Mouse (Mus musculus) heart, embryonic 11.5 days (tissue): Measurements from ENCODE around the gene Wdr5. TPM values are rescaled to one million over a fixed set of nuclear protein-coding genes. Genes with fewer than 3 reads are reported as not detected.
"Not testable (repeated sequence)": the region's sequence is repeated elsewhere in the genome, so short reads cannot be mapped to it uniquely, and the experiment has no call there.

ENCODE experiments used
- ATAC-seq: fragments of 200-750 bp; cut with Nextera tagmentation; replicated peaks from 2 replicates; pipeline ENCODE4 v1.8.0; 2017; ENCODE audit warnings: moderate library complexity; ENCODE audit not compliant: insufficient number of reproducible peaks, low FRiP score, low TSS enrichment
- H3K27ac ChIP-seq: fragments of 300-500 bp; sonication (generic); 2 replicates; pipeline ENCODE4 v1.5.1; 2014; ENCODE audit warnings: mild to moderate bottlenecking, low read depth, low read length
- H3K27me3 ChIP-seq: fragments of 300-500 bp; sonication (generic); 2 replicates; pipeline ENCODE4 v1.6.1; 2014; ENCODE audit warnings: mild to moderate bottlenecking, low read length, mixed read lengths; ENCODE audit not compliant: control insufficient read depth, insufficient read depth
- H3K36me3 ChIP-seq: fragments of 300-500 bp; sonication (generic); 2 replicates; pipeline ENCODE4 v1.6.1; 2014; ENCODE audit warnings: mild to moderate bottlenecking, low read length, moderate library complexity, mixed read lengths; ENCODE audit not compliant: control insufficient read depth, insufficient read depth
- H3K4me1 ChIP-seq: fragments of 300-500 bp; sonication (generic); 2 replicates; pipeline ENCODE4 v1.6.1; 2014; ENCODE audit warnings: low read length; ENCODE audit not compliant: control insufficient read depth, insufficient read depth
- H3K4me2 ChIP-seq: fragments of 300-500 bp; sonication (generic); 2 replicates; pipeline ENCODE4 v1.6.1; 2014; ENCODE audit warnings: mild to moderate bottlenecking, moderate library complexity
- H3K4me3 ChIP-seq: fragments of 300-500 bp; sonication (generic); 2 replicates; pipeline ENCODE4 v1.5.1; 2014; ENCODE audit warnings: low read depth, low read length
- H3K9ac ChIP-seq: fragments of 300-500 bp; sonication (generic); 2 replicates; pipeline ENCODE4 v1.6.1; 2014; ENCODE audit warnings: mild to moderate bottlenecking, low read depth, low read length, moderate library complexity
- H3K9me3 ChIP-seq: fragments of 300-500 bp; sonication (generic); replicated peaks from 2 replicates; pipeline ENCODE4 v1.6.1; 2016; ENCODE audit warnings: low read length; ENCODE audit not compliant: control insufficient read depth
- WGBS: fragments of 180-500 bp; shearing (Covaris S2); extraction: QIAGEN DNeasy Blood & Tissue Kit; methylation state at CpG from one replicate; pipeline ENCODE4 v1.1.7; 2014; ENCODE audit not compliant: insufficient replicate concordance; 5-methylcytosine and 5-hydroxymethylcytosine counted together
- polyA plus RNA-seq: library from polyadenylated mRNA; unstranded; fragments of >200 nt; fragmentation: Nextera tagmentation; extraction: Ambion mirVana; gene quantifications from 2 replicates; pipeline ENCODE4 v1.2.1, GENCODE M21; 2014

Gene Wdr5
- polyA plus RNA-seq, 1 experiment from 2014 or later, result 37.2 TPM

DNA sequence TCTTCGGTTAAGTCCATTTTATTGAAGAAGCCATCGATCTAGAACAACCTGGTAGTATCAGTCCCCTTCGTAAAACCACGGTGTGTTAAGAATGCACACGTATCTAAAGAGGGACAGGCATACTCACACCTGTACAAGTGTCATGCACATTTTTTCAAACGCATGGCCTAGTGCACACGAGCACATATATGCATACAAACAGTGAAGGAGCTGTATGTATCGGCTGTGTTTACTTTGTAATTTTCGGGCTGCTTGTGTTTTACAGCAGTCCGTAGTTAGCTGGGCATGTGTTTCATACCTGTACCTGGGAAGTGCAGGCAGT, 25.5 kb downstream of the Wdr5 start:
- Histone ChIP-seq H3K36me3 (peaks cover 4% of the 10 kb centered on the region; the same call in 1 of the 2 replicates), H3K9me3 (no peaks in the 10 kb centered on the region), H3K27ac (peak overlapping the region; percentile 78), H3K4me1 (peaks cover 11% of the 10 kb centered on the region), H3K9ac (peak overlapping the region; percentile 79), H3K4me3 (peak overlapping the region; percentile 48), H3K27me3 (no peaks in the 10 kb centered on the region), H3K4me2 (peak overlapping the region; percentile 81)
- 29% methylated on average over 10 of the region's 10 CpGs for WGBS
- ATAC-seq, result 0 out of 2 replicates have a peak, but pooled peaks have one; percentile 18

- no peaks in the 10 kb centered on the region for H3K9me3 ChIP-seq
- no peak overlapping the region for H3K4me3 ChIP-seq
- peaks cover 11% of the 10 kb centered on the region for H3K4me1 ChIP-seq
- H3K27me3 ChIP-seq, result no peaks in the 10 kb centered on the region
- H3K27ac ChIP-seq, result 0 out of 2 replicates have a peak overlapping the region, but pooled peaks have one; percentile 78
- ATAC-seq, result no peak
- peak overlapping the region; percentile 81 for H3K4me2 ChIP-seq
- 88% methylated on average over 3 of the region's 3 CpGs for WGBS
- H3K9ac ChIP-seq, result peak overlapping the region; percentile 64; the same call in 1 of the 2 replicates
- H3K36me3 ChIP-seq, result no peaks in the 10 kb centered on the region
Observed at GRCm38 (mm10) chr2:27541225-27541624, 26.3 kb downstream of the Wdr5 start.

- no peak overlapping the region for H3K27ac ChIP-seq
- WGBS, result 82% methylated on average over 6 of the region's 6 CpGs
- no peak for ATAC-seq
- peaks cover 11% of the 10 kb centered on the region for H3K4me1 ChIP-seq
- H3K27me3 ChIP-seq, result no peaks in the 10 kb centered on the region
- no peak overlapping the region for H3K4me2 ChIP-seq
- no peak overlapping the region for H3K4me3 ChIP-seq
- H3K9ac ChIP-seq, result no peak overlapping the region
- no peaks in the 10 kb centered on the region for H3K9me3 ChIP-seq
- no peaks in the 10 kb centered on the region for H3K36me3 ChIP-seq
Observed at GRCm38 (mm10) chr2:27544613-27545012, 29.7 kb downstream of the Wdr5 start.

DNA sequence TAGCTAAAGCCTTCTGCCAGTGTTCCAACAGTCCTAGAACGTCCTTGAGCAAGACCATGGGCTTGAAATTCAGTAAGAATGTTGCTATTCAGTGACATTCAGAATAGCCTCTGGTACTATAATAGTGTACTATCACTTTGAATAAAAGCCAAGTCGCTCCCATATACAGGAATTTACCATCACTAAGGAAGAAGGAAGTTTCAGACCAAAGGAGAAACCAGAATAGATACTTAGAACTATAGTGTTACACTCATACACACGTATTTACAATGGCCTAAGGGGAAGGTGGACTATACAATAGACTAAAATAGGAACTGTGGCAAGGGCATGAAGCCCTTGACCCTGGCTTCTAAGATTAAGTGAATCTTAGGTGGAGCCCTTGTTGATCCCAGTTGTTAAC, 30.6 kb downstream of the Wdr5 start:
- not testable (repeated sequence) for H3K36me3 ChIP-seq, H3K4me2 ChIP-seq, ATAC-seq, H3K27ac ChIP-seq, H3K4me3 ChIP-seq, H3K27me3 ChIP-seq, H3K9ac ChIP-seq, H3K4me1 ChIP-seq, H3K9me3 ChIP-seq
- 78% methylated on average over 3 of the region's 3 CpGs for WGBS

- not testable (repeated sequence) for H3K36me3 ChIP-seq, H3K4me1 ChIP-seq, H3K27ac ChIP-seq, H3K9ac ChIP-seq, H3K9me3 ChIP-seq, H3K4me3 ChIP-seq, ATAC-seq, H3K4me2 ChIP-seq, H3K27me3 ChIP-seq
- 90% methylated on average over 8 of the region's 8 CpGs for WGBS
Observed at GRCm38 (mm10) chr2:27546041-27546440, 31.1 kb downstream of the Wdr5 start.

DNA sequence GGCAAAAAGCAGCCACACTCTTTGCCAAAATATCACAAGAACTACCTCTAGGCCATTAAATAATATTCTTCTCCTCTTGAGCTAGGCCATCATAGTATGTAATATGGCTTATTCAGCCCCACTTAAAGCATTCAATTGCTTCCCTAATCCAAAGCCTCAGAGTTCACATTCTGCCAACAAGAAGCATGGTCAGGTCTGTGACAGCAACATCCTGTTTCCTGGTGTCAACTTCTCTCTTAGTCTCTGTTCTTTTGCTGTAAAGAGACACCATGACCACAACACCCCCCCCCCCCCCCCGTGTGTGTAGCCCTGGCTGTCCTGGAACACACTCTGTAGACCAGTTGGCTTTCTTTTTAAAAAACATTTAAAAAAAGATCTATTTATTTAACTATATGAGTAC, 32.4 kb downstream of the Wdr5 start:
- Histone ChIP-seq H3K36me3 (no peaks in the 10 kb centered on the region), H3K4me1 (no peaks in the 10 kb centered on the region), H3K9me3 (no peaks in the 10 kb centered on the region), H3K27ac (no peak overlapping the region), H3K4me2 (no peak overlapping the region), H3K27me3 (no peaks in the 10 kb centered on the region), H3K9ac (no peak overlapping the region), H3K4me3 (no peak overlapping the region)
- ATAC-seq, result no peak
- WGBS, result 50% methylated on average over 1 of the region's 1 CpGs

DNA sequence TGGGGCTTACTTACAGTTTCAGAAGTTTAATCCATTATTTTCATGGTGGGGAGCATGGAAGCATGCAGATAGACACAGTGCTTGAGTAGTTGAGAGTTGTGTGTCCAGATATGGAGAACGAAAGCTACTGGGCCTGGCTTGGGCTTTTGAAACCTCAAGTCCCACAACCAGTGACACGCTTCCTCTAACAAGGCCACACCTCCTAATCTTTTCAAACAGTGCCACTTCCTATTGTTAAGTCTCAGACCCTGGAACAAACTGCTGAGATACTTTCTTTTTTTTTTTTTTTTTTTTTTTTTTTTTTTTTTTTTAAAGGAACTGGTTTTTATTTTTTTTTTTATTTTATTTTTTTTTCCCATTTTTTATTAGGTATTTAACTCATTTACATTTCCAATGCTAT, 33.0 kb downstream of the Wdr5 start:
- no peak overlapping the region for H3K4me2 ChIP-seq
- ATAC-seq, result no peak
- WGBS, result 90% methylated on average over 2 of the region's 2 CpGs
- H3K27me3 ChIP-seq, result no peaks in the 10 kb centered on the region
- H3K4me1 ChIP-seq, result no peaks in the 10 kb centered on the region
- no peaks in the 10 kb centered on the region for H3K9me3 ChIP-seq
- H3K4me3 ChIP-seq, result no peak overlapping the region
- H3K9ac ChIP-seq, result no peak overlapping the region
- no peaks in the 10 kb centered on the region for H3K36me3 ChIP-seq
- no peak overlapping the region for H3K27ac ChIP-seq

DNA sequence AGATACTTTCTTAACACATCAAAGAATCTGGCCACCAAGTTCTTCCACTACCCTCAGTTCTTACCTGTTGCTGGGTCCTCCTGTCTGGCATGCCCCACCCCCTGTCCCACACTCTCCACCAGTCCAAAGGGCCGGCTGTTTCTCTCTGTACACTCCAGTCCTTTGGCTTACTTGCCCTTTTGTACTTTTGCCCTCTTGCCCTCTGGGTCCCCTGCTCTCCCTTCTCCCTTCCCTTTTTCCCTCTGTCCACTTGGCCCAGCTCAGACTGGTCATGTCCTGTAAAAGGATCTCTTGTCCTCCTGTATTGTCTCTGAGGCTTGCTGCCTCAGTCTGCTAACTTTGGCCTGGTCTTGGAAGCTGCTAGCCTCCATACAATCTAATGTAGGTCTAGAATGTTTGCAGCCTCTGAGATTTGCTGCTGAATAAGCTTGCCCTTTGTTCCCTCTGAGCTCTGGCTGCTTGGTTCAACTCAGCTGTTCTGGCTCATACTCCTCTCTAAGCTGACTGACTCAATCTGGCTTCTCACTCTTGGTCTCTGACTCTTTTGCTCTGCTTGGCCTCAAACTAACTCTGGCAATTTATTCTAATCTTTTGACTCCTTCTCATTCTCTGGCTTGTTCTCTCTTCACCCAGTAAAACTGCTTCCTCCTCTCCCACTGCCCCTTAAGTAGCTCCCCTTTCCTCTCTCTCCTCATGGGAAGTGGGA, 33.9 kb downstream of the Wdr5 start:
- Histone ChIP-seq H3K27me3 (no peaks in the 10 kb centered on the region), H3K27ac (no peak overlapping the region), H3K9ac (no peak overlapping the region), H3K9me3 (no peaks in the 10 kb centered on the region), H3K36me3 (no peaks in the 10 kb centered on the region), H3K4me2 (no peak overlapping the region), H3K4me1 (no peaks in the 10 kb centered on the region), H3K4me3 (no peak overlapping the region)
- WGBS, result 84% methylated on average over 1 of the region's 1 CpGs
- ATAC-seq, result no peak

DNA sequence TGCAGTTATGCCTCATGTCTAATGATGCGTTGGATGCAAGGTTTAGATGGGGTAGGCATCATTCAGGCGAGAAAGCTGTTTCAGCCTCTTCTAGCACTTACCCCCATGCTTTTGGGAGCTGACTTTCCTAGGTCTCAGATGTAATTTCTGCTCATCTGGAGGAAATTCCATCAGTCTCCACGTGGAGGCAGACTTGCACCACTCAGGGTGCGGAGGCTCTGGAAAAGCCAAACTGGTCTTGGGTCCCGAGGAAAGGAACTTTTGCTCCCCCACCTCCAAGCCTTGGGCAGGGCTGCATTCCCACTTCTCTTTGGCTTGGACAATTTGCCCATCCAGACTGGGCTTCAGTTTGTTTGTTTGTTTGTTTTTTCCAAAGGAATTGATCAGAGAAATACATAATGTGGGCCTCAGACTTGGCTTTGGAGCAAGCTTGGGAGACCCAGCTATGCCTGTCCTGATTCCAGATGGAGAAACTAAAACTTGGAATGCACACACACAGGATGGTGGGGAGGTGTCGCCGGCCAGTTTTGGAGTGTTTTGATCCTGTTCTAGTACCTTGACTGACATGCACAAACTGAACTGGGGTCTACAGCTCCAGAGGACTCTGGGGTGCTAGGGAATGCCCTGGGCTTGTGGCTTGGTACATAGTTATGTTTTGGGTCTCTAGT, 37.8 kb downstream of the Wdr5 start:
- peaks cover 18% of the 10 kb centered on the region for H3K27me3 ChIP-seq
- H3K36me3 ChIP-seq, result no peaks in the 10 kb centered on the region
- H3K9me3 ChIP-seq, result no peaks in the 10 kb centered on the region
- H3K9ac ChIP-seq, result no peak overlapping the region
- 0 out of 2 replicates have a peak, but pooled peaks cover 2% of the 10 kb centered on the region for H3K4me1 ChIP-seq
- no peak overlapping the region for H3K4me2 ChIP-seq
- WGBS, result 19% methylated on average over 7 of the region's 7 CpGs
- H3K4me3 ChIP-seq, result no peak overlapping the region
- H3K27ac ChIP-seq, result no peak overlapping the region
- ATAC-seq, result no peak
